Mouse (Mus musculus): ENCODE data around the gene Fut2. TPM values are rescaled to one million over a fixed set of nuclear protein-coding genes. Genes with fewer than 3 reads are reported as not detected.

Fut2 gene
- polyA plus RNA-seq, 1 experiment, result not detected

DNA sequence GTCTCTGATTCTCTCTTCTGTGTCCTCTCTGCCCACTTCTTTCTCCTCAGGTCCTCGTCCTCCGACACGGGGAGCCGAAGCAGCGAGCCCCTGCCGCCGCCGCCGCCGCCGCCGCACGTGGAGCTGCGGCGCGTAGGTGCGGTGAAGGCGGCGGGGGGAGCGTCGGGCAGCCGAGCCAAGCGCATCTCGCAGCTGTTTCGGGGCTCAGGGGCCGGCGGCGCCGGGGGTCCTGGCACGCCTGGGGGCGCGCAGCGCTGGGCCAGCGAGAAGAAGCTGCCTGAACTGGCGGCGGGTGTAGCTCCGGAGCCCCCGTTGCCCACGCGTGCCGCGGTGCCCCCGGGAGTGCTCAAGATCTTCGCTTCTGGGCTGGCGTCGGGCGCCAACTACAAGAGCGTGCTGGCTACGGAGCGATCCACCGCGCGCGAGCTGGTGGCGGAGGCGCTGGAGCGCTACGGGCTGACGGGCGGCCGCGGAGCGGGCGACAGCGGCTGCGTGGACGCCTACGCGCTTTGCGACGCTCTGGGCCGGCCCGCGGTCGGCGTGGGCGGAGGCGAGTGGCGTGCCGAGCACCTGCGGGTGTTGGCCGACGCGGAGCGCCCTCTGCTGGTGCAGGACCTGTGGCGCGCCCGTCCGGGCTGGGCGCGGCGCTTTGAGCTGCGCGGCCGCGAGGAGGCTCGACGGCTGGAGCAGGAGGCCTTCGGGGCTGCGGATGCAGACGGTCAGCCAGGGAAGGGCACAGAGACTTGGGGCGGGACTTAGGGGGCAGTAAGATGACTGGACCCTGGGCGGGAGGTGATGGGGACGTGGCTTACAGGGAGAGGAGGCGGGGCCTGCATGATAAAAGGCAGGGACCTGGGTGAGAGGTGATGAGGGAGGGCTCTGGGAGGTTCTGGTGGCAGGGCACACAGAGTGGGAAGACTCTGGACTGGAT, 37.6 kb downstream of the Fut2 start:
- peak overlapping the region; percentile 91 for H3K4me3 ChIP-seq (replicated peaks)
- no peak for TF ChIP-seq FLI1 (IDR thresholded peaks at IDR 0.05; ENCODE audit: low read length)
- no peak for TF ChIP-seq GATA1 (IDR thresholded peaks at IDR 0.05; ENCODE audit: borderline replicate concordance, low read length)
- peaks cover 78% of the 10 kb centered on the region for H3K27me3 ChIP-seq (replicated peaks)

GRCm38 (mm10) chr7:45627261-45627660, 38.9 kb downstream of the Fut2 start, which contains the start of gene Rasip1:
Gene Rasip1, plus strand, starts transcription at chr7:45627488.
- TF ChIP-seq GATA1 (IDR thresholded peaks at IDR 0.05; ENCODE audit: borderline replicate concordance, low read length), result no peak
- TF ChIP-seq FLI1 (IDR thresholded peaks at IDR 0.05; ENCODE audit: low read length), result no peak
- Histone ChIP-seq H3K27me3 (replicated peaks) (peaks cover 83% of the 10 kb centered on the region), H3K4me1 (peaks cover 33% of the 10 kb centered on the region), H3K36me3 (replicated peaks; ENCODE audit: low read length) (no peaks in the 10 kb centered on the region), H3K4me3 (replicated peaks) (peak within 1 kb of the TSS; percentile 91), H3K9me3 (peaks cover 34% of the 10 kb centered on the region)

More for the DNA sequence above, 37.6 kb downstream of the Fut2 start:
- peaks cover 31% of the 10 kb centered on the region for H3K9me3 ChIP-seq
- no peaks in the 10 kb centered on the region for H3K36me3 ChIP-seq (replicated peaks; ENCODE audit: low read length)
- H3K4me1 ChIP-seq, result peaks cover 33% of the 10 kb centered on the region

DNA sequence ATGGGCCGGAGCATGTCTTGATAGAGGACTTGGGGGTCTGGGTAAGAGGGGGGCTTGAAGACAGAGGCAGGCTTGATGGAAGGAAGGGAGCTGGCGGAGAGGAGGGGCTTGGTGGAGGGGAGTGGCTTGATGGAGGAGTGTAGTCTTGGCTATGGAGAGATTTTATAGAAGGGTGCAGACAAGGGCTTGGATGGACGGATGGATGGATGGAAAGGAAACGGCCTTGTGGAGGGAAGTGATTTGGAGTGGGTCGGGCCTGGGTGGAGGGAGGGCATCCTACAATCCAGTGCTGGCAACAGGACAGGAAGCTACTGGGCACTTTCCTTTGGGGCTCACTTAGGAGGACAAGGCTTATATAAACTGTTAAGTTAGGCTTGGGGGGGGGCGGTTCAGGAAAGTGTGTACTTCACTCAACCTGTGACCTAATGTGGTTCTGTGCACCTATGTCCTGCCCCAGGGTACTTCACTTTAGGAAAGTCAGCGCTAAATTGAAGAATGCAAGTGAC, 39.6 kb downstream of the Fut2 start:
- TF ChIP-seq FLI1 (IDR thresholded peaks at IDR 0.05; ENCODE audit: low read length) (no peak), GATA1 (IDR thresholded peaks at IDR 0.05; ENCODE audit: borderline replicate concordance, low read length) (no peak)
- H3K36me3 ChIP-seq (replicated peaks; ENCODE audit: low read length), result no peaks in the 10 kb centered on the region
- H3K9me3 ChIP-seq, result peaks cover 31% of the 10 kb centered on the region
- H3K27me3 ChIP-seq (replicated peaks), result peaks cover 80% of the 10 kb centered on the region
- H3K4me3 ChIP-seq (replicated peaks), result no peak overlapping the region
- H3K4me1 ChIP-seq, result peaks cover 34% of the 10 kb centered on the region

GRCm38 (mm10) chr7:45625481-45625880, 40.7 kb downstream of the Fut2 start:
- no peak overlapping the region for H3K4me3 ChIP-seq (replicated peaks)
- H3K27me3 ChIP-seq (replicated peaks), result peaks cover 72% of the 10 kb centered on the region
- TF ChIP-seq GATA1 (IDR thresholded peaks at IDR 0.05; ENCODE audit: borderline replicate concordance, low read length), result no peak
- TF ChIP-seq FLI1 (IDR thresholded peaks at IDR 0.05; ENCODE audit: low read length), result no peak
- peaks cover 42% of the 10 kb centered on the region for H3K4me1 ChIP-seq
- peaks cover 20% of the 10 kb centered on the region for H3K9me3 ChIP-seq
- no peaks in the 10 kb centered on the region for H3K36me3 ChIP-seq (replicated peaks; ENCODE audit: low read length)

DNA sequence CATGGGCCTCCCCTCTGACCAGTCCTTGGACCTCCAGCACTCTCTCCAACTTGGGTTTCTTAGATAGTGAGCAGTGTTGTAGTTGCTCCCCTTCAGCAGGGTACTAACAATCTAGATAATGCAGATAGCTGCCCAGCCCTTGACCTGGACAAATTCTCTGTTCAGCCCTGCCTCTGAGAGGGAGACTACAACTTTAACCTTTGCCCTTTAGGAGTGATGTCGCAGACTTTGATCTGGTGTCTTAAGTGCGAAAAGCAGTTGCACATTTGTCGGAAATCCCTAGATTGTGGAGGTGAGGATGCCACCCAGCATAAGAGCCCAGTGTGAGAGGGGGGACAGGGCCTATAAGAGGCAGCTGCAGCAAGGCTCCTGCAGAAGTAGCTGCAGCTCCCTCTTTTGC, 41.5 kb downstream of the Fut2 start:
- H3K9me3 ChIP-seq, result peaks cover 15% of the 10 kb centered on the region
- H3K4me1 ChIP-seq, result peaks cover 42% of the 10 kb centered on the region
- peaks cover 69% of the 10 kb centered on the region for H3K27me3 ChIP-seq (replicated peaks)
- no peak for TF ChIP-seq GATA1 (IDR thresholded peaks at IDR 0.05; ENCODE audit: borderline replicate concordance, low read length)
- no peak for TF ChIP-seq FLI1 (IDR thresholded peaks at IDR 0.05; ENCODE audit: low read length)
- no peaks in the 10 kb centered on the region for H3K36me3 ChIP-seq (replicated peaks; ENCODE audit: low read length)
- H3K4me3 ChIP-seq (replicated peaks), result no peak overlapping the region

DNA sequence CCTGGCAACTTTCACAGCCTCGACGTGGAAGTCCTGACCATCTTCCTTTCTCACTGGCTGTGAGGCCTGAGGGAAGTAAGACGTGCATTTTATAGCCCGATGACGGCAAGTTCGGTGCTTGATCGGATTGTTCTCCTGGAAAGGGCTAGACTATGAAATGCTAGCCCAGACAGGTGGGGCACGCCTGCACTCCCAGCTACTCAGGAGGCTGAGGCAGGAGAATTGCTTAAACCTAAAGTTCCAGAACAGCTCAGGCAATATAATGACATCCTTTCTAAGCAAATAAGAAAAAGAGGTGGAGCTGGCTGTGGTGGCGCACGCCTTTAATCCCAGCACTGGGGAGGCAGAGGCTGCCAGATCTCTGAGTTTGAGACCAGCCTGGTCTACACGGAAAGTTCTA, 42.7 kb downstream of the Fut2 start:
- H3K9me3 ChIP-seq, result peaks cover 15% of the 10 kb centered on the region
- H3K4me1 ChIP-seq, result peaks cover 35% of the 10 kb centered on the region
- H3K27me3 ChIP-seq (replicated peaks), result peaks cover 69% of the 10 kb centered on the region
- H3K4me3 ChIP-seq (replicated peaks), result no peak overlapping the region
- no peak for TF ChIP-seq FLI1 (IDR thresholded peaks at IDR 0.05; ENCODE audit: low read length)
- no peak for TF ChIP-seq GATA1 (IDR thresholded peaks at IDR 0.05; ENCODE audit: borderline replicate concordance, low read length)
- no peaks in the 10 kb centered on the region for H3K36me3 ChIP-seq (replicated peaks; ENCODE audit: low read length)

- no peak for TF ChIP-seq GATA1 (IDR thresholded peaks at IDR 0.05; ENCODE audit: borderline replicate concordance, low read length)
- TF ChIP-seq FLI1 (IDR thresholded peaks at IDR 0.05; ENCODE audit: low read length), result no peak
- no peaks in the 10 kb centered on the region for H3K36me3 ChIP-seq (replicated peaks; ENCODE audit: low read length)
- H3K4me3 ChIP-seq (replicated peaks), result peak within 1 kb of the TSS; percentile 67
- peaks cover 67% of the 10 kb centered on the region for H3K27me3 ChIP-seq (replicated peaks)
- peaks cover 15% of the 10 kb centered on the region for H3K9me3 ChIP-seq
- peaks cover 21% of the 10 kb centered on the region for H3K4me1 ChIP-seq
Measured at GRCm38 (mm10) chr7:45621443-45621842, 44.8 kb downstream of the Fut2 start, which contains the start of gene Izumo1. Gene Izumo1, plus strand, starts transcription at chr7:45621811.

GRCm38 (mm10) chr7:45619592-45619991, 46.6 kb downstream of the Fut2 start:
- peaks cover 15% of the 10 kb centered on the region for H3K4me1 ChIP-seq
- H3K9me3 ChIP-seq, result peaks cover 15% of the 10 kb centered on the region
- H3K4me3 ChIP-seq (replicated peaks), result no peak overlapping the region
- H3K27me3 ChIP-seq (replicated peaks), result peaks cover 70% of the 10 kb centered on the region
- no peaks in the 10 kb centered on the region for H3K36me3 ChIP-seq (replicated peaks; ENCODE audit: low read length)
- TF ChIP-seq FLI1 (IDR thresholded peaks at IDR 0.05; ENCODE audit: low read length), result no peak
- no peak for TF ChIP-seq GATA1 (IDR thresholded peaks at IDR 0.05; ENCODE audit: borderline replicate concordance, low read length)

DNA sequence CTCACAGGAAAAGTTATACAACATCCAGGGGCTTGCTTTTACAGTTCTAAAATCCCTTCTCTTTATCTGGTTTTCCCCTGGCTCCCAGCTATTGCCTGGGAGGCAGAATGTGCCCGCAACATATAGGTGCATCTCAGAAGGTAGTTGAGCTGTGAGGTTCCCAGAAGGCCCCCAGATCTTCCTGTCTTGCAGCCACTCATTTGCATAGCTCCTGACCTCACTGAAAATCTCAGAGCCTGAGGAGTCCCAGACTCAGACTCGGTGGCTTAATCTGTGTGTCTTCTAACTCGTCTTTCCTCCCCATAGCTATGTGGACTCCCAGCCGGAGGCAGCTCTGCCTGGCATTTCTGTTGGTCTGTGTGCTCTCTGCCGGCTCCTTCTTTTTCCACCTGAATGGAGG, 47.9 kb downstream of the Fut2 start:
- Histone ChIP-seq H3K4me3 (replicated peaks) (no peak overlapping the region), H3K36me3 (replicated peaks; ENCODE audit: low read length) (no peaks in the 10 kb centered on the region), H3K27me3 (replicated peaks) (peaks cover 65% of the 10 kb centered on the region), H3K9me3 (peaks cover 9% of the 10 kb centered on the region), H3K4me1 (peaks cover 19% of the 10 kb centered on the region)
- TF ChIP-seq FLI1 (IDR thresholded peaks at IDR 0.05; ENCODE audit: low read length), result no peak
- no peak for TF ChIP-seq GATA1 (IDR thresholded peaks at IDR 0.05; ENCODE audit: borderline replicate concordance, low read length)
